16 mouse cellular contexts compared by ENCODE assay signal in the genomic region with DNA sequence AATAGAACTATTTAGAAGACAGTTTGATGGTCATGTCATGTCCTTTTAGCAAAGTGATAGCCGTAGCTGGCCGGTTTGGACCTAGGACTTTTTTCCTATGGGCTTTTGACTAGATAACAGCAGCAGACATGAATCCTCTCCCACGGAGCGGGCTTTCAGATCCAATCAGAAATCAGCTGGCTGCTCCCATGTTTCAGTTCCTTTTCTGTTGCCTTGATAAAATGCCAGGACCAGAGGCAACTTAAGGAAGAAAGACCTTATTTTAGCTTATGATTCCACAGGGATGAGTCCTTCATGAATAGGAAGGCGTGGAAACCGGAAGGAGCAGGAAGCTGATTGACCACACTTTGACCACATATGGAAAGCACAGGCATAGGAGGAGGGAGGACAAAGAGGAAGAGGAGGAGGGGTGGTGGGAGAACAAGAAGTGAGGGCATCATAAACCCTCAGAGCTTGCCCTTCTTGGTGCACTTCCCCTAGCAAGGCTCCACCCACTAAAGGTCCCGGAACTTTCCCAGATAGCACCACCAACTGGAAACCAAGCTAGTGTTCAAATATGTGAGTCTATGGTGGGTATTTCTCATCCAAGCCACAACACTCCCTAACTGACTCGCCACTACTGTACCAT. TPM values are rescaled to one million over a fixed set of nuclear protein-coding genes. Genes with fewer than 3 reads are reported as not detected.
A peak's percentile ranks its signal among the peaks of the same experiment; 100 is the strongest.
DNase-seq lines count a peak whose midpoint lies in the region; ATAC-seq and TF ChIP-seq lines count a peak whose summit lies in the region.
"Had no signal": no experiment of that assay in that cellular context is flagged by ENCODE, and none has a peak within 500 bp of the region (broad histone marks: within the 10 kb centered on the region; RNA-seq: fewer than 3 reads in every experiment).

No protein-coding gene starts in this region.

- TF ChIP-seq RAD21 in CH12.LX (IDR thresholded peaks at IDR 0.05; ENCODE audit: low read depth, low read length): no peak

- TF ChIP-seq POLR2A in CH12.LX (IDR thresholded peaks at IDR 0.05; ENCODE audit: low read depth, low read length): no peak

- no peak for TF ChIP-seq CTCF in CH12.LX (conservative IDR thresholded peaks at IDR 0.05 in 1 of 2, IDR thresholded peaks at IDR 0.05 in 1 of 2; ENCODE audit: low read depth in 2 of 2, low read length in 2 of 2)

- H3K4me1 ChIP-seq in heart, embryonic 12.5 days (replicated peaks): peaks cover 8% of the 10 kb centered on the region
- peaks cover 2 to 6% of the 10 kb centered on the region in 2 experiments; a peak in 3 of 4 replicates for H3K4me1 ChIP-seq in CH12.LX (ENCODE audit: control insufficient read depth in 1 of 2, insufficient read depth in 2 of 2)
- peaks cover 5% of the 10 kb centered on the region; the same call in 1 of the 2 replicates for H3K4me1 ChIP-seq in midbrain, embryonic 10.5 days
- H3K4me1 ChIP-seq: embryonic facial prominence, embryonic 12.5 days; limb, embryonic 12.5 days had no signal

- whole genome bisulfite sequencing in heart, embryonic 12.5 days: 57% methylated on average over 8 of the region's 8 CpGs
- WGBS in midbrain, embryonic 10.5 days: 86% methylated on average over 8 of the region's 8 CpGs

- no peaks in the 10 kb centered on the region for H3K9me3 ChIP-seq in heart, embryonic 12.5 days (replicated peaks)
- H3K9me3 ChIP-seq in CH12.LX (replicated peaks; ENCODE audit: low read length): no peaks in the 10 kb centered on the region
- no peaks in the 10 kb centered on the region for H3K9me3 ChIP-seq in midbrain, embryonic 10.5 days (replicated peaks)
- H3K9me3 ChIP-seq: embryonic facial prominence, embryonic 12.5 days; hindbrain, embryonic 10.5 days; limb, embryonic 12.5 days had no signal

- H3K27ac ChIP-seq in heart, embryonic 12.5 days (ENCODE audit: poor library complexity, severe bottlenecking): no peak overlapping the region
- H3K27ac ChIP-seq in CH12.LX (ENCODE audit: insufficient read depth, low read depth): no peak overlapping the region
- no peak overlapping the region for H3K27ac ChIP-seq in midbrain, embryonic 10.5 days (replicated peaks)
- H3K27ac ChIP-seq: embryonic facial prominence, embryonic 12.5 days; hindbrain, embryonic 10.5 days; limb, embryonic 12.5 days had no signal

- no peak for ATAC-seq in heart, embryonic 12.5 days (ENCODE audit: insufficient number of reproducible peaks, low FRiP score)
- peak; percentile 79 for ATAC-seq in megakaryocyte, adult 5-6 weeks (ENCODE audit: poor library complexity, severe bottlenecking)
- ATAC-seq: CD4-positive, CD25-positive, alpha-beta regulatory T cell, adult 4 months had no signal

- H3K9ac ChIP-seq in heart, embryonic 12.5 days: no peak overlapping the region
- H3K9ac ChIP-seq in CH12.LX (ENCODE audit: insufficient read depth, low read depth): no peak overlapping the region
- H3K9ac ChIP-seq: embryonic facial prominence, embryonic 12.5 days; limb, embryonic 12.5 days had no signal

- H3K4me3 ChIP-seq in heart, embryonic 12.5 days: no peak overlapping the region
- no peak overlapping the region for H3K4me3 ChIP-seq in CH12.LX (replicated peaks in 1 of 3; ENCODE audit: low read depth in 2 of 3, low read length in 2 of 3, poor library complexity in 1 of 3)
- H3K4me3 ChIP-seq in midbrain, embryonic 10.5 days: no peak overlapping the region
- H3K4me3 ChIP-seq: embryonic facial prominence, embryonic 12.5 days; hindbrain, embryonic 10.5 days; limb, embryonic 12.5 days had no signal

- in situ Hi-C loops in CH12.LX (cut with MboI; ENCODE audit: low pct_ligation_motif_present, low pct_unique_long_range_greater_than_20kb, low sequenced_read_pairs): no loop called here

- dilution Hi-C loops in CH12.LX (cut with MboI; ENCODE audit: extremely low pct_ligation_motif_present, extremely low pct_unique_long_range_greater_than_20kb, low sequenced_read_pairs): no loop called here

- TF ChIP-seq EP300 in CH12.LX (IDR thresholded peaks at IDR 0.05; ENCODE audit: low read length): no peak

- H3K27me3 ChIP-seq in heart, embryonic 12.5 days (replicated peaks): no peaks in the 10 kb centered on the region
- H3K27me3 ChIP-seq in CH12.LX (replicated peaks): no peaks in the 10 kb centered on the region
- H3K27me3 ChIP-seq in midbrain, embryonic 10.5 days (ENCODE audit: low read depth, poor library complexity, severe bottlenecking): no peaks in the 10 kb centered on the region
- H3K27me3 ChIP-seq: embryonic facial prominence, embryonic 12.5 days; limb, embryonic 12.5 days had no signal

- no peaks in the 10 kb centered on the region for H3K79me2 ChIP-seq in CH12.LX (replicated peaks; ENCODE audit: control insufficient read depth, extremely low read depth, insufficient read depth, poor library complexity, severe bottlenecking)

- H3K4me2 ChIP-seq in heart, embryonic 12.5 days: no peak overlapping the region
- 0 out of 2 replicates have a peak overlapping the region, but pooled peaks have one; percentile 7 for H3K4me2 ChIP-seq in CH12.LX (ENCODE audit: insufficient read depth, low read depth, poor library complexity, severe bottlenecking)
- H3K4me2 ChIP-seq: embryonic facial prominence, embryonic 12.5 days; limb, embryonic 12.5 days had no signal

- H3K36me3 ChIP-seq in heart, embryonic 12.5 days: no peaks in the 10 kb centered on the region
- H3K36me3 ChIP-seq in CH12.LX (replicated peaks in 1 of 2; ENCODE audit: control insufficient read depth in 1 of 2, insufficient read depth in 1 of 2, low read length in 1 of 2): no peaks in the 10 kb centered on the region
- no peaks in the 10 kb centered on the region for H3K36me3 ChIP-seq in midbrain, embryonic 10.5 days
- H3K36me3 ChIP-seq: embryonic facial prominence, embryonic 12.5 days; hindbrain, embryonic 10.5 days; limb, embryonic 12.5 days had no signal

- peak; percentile 26 for DNase-seq in heart, adult 8-10 months (ENCODE audit: low spot score)
- no peak for DNase-seq in CH12.LX (ENCODE audit: extremely low read depth)
- peak; percentile 8 for DNase-seq in heart, postnatal 4 days
- no peak for DNase-seq in midbrain, embryonic 10.5 days (ENCODE audit: low spot score)
- no peak for DNase-seq in Muller cell, postnatal 12 days (ENCODE audit: inconsistent ontology term)
- DNase-seq in right cerebral cortex, postnatal 14 days: no peak
- DNase-seq: cerebellum, adult 11-12 months; kidney, postnatal 25 days had no signal

TF ChIP-seq in CH12.LX, 34 proteins besides CTCF, POLR2A, EP300 and RAD21:
- TF ChIP-seq ELF1 (IDR thresholded peaks at IDR 0.05; ENCODE audit: low read depth, low read length) (no peak), SIN3A (IDR thresholded peaks at IDR 0.05; ENCODE audit: low read length) (no peak), TBP (conservative IDR thresholded peaks at IDR 0.05; ENCODE audit: low read depth, low read length) (no peak), TCF12 (IDR thresholded peaks at IDR 0.05; ENCODE audit: low read depth, low read length) (no peak), POLR2AphosphoS2 (IDR thresholded peaks at IDR 0.05; ENCODE audit: low read depth, low read length) (no peak), ZKSCAN1 (IDR thresholded peaks at IDR 0.05; ENCODE audit: borderline replicate concordance, low read depth, low read length) (no peak), HCFC1 (IDR thresholded peaks at IDR 0.05; ENCODE audit: low read depth, low read length) (no peak), USF2 (conservative IDR thresholded peaks at IDR 0.05; ENCODE audit: low read depth, low read length) (no peak), GABPA (IDR thresholded peaks at IDR 0.05; ENCODE audit: insufficient replicate concordance, low read depth, low read length) (no peak), MAFK (IDR thresholded peaks at IDR 0.05; ENCODE audit: insufficient replicate concordance, low read length) (no peak), NELFE (IDR thresholded peaks at IDR 0.05; ENCODE audit: low read depth, low read length) (no peak), MYC (IDR thresholded peaks at IDR 0.05; ENCODE audit: low read depth, low read length) (no peak), USF1 (IDR thresholded peaks at IDR 0.05; ENCODE audit: low read depth, low read length) (no peak), SMC3 (IDR thresholded peaks at IDR 0.05; ENCODE audit: low read depth, low read length) (no peak), UBTF (IDR thresholded peaks at IDR 0.05; ENCODE audit: low read depth, low read length) (no peak)
TF ChIP-seq in CH12.LX: peak in this region for 0.

RNA-seq across cellular contexts. Expression of gene Pik3cb, which starts 42.7 kb away (rescaled TPM):
- 10 to 100 TPM; 11.9 to 12.9 (median 12.3) TPM for total RNA-seq in heart, adult 8-10 months (2022)
- 2.5 and 3.3 TPM in 2 replicates for polyA plus RNA-seq in heart, embryonic 12.5 days (2016; fragmentation: Nextera tagmentation; extraction: Ambion mirVana)
- 1.0 TPM in 2 replicates for total RNA-seq in CH12.LX (2012; rRNA removed)
- 1.0 and 1.4 TPM in 2 replicates for total RNA-seq in CH12.LX (2014; rRNA removed)
- 3.1 and 3.2 TPM in 2 replicates for polyA plus RNA-seq in CH12.LX (2012; ENCODE audit: insufficient read length, low read depth)
- total RNA-seq in heart, postnatal 4 days (2021): 10 to 100 TPM; 11.0 to 11.6 TPM
- total RNA-seq in megakaryocyte, adult 5-6 weeks (2015): 18.9 and 19.9 TPM in 2 replicates
- total RNA-seq in megakaryocyte, adult 5-6 weeks (2017): 8.2 and 10.0 TPM in 2 replicates
- 1.5 and 1.7 TPM in 2 replicates for polyA plus RNA-seq in midbrain, embryonic 10.5 days (2016; fragmentation: Nextera tagmentation; extraction: Ambion mirVana)

RNA-seq across cellular contexts. Expression of gene Faiml, which starts 53.9 kb away (rescaled TPM):
- not detected for total RNA-seq in heart, adult 8-10 months (2022)
- not detected in 2 replicates for polyA plus RNA-seq in heart, embryonic 12.5 days (2016; fragmentation: Nextera tagmentation; extraction: Ambion mirVana)
- total RNA-seq in CH12.LX (2012; rRNA removed) (not detected in 2 replicates), CH12.LX (2014; rRNA removed) (not detected in 2 replicates)
- not detected in 2 replicates for polyA plus RNA-seq in CH12.LX (2012; ENCODE audit: insufficient read length, low read depth)
- not detected for total RNA-seq in heart, postnatal 4 days (2021)
- total RNA-seq in megakaryocyte, adult 5-6 weeks (2015): not detected in 2 replicates
- total RNA-seq in megakaryocyte, adult 5-6 weeks (2017): not detected in 2 replicates
- not detected in 2 replicates for polyA plus RNA-seq in midbrain, embryonic 10.5 days (2016; fragmentation: Nextera tagmentation; extraction: Ambion mirVana)
- total RNA-seq: midbrain, postnatal 0 days had no signal
- polyA plus RNA-seq: CD4-positive, CD25-positive, alpha-beta regulatory T cell, adult 4 months; embryonic facial prominence, embryonic 12.5 days; hindbrain, embryonic 10.5 days; limb, embryonic 12.5 days; midbrain, postnatal 0 days; stomach, embryonic 14.5 days had no signal

Comparison
In these comparisons a context has a peak if more than half of its experiments do, and no peak if none do; other contexts are left out.
1. DNase-seq: peak in heart, adult 8-10 months (single experiment) and heart, postnatal 4 days (single experiment); none in CH12.LX (single experiment), midbrain, embryonic 10.5 days (single experiment), Muller cell, postnatal 12 days (single experiment) and right cerebral cortex, postnatal 14 days (single experiment).